In genomic region chr12:90166118-90166517, GRCm38 (mm10) we compare ENCODE assay signal across 27 mouse cellular contexts.
"Had no signal": no experiment of that assay in that cellular context is flagged by ENCODE, and none has a peak within 500 bp of the region (broad histone marks: within the 10 kb centered on the region; RNA-seq: fewer than 3 reads in every experiment).

No protein-coding gene starts in this region.

- H3K4me2 ChIP-seq: heart, embryonic 12.5 days; hindbrain, embryonic 12.5 days; hindbrain, embryonic 14.5 days; intestine, embryonic 15.5 days; limb, embryonic 13.5 days; limb, embryonic 15.5 days; liver, embryonic 12.5 days had no signal

- H3K4me1 ChIP-seq: heart, embryonic 10.5 days; heart, embryonic 12.5 days; hindbrain, embryonic 10.5 days; hindbrain, embryonic 12.5 days; intestine, embryonic 15.5 days; limb, embryonic 13.5 days; limb, embryonic 15.5 days; liver, embryonic 12.5 days had no signal

- H3K9ac ChIP-seq: heart, embryonic 12.5 days; hindbrain, embryonic 12.5 days; hindbrain, embryonic 14.5 days; intestine, embryonic 15.5 days; limb, embryonic 13.5 days; limb, embryonic 15.5 days; liver, embryonic 12.5 days; liver, embryonic 14.5 days had no signal

- H3K27ac ChIP-seq: gastrocnemius, adult 2 months; heart, embryonic 10.5 days; hindbrain, embryonic 10.5 days; hindbrain, embryonic 12.5 days; hindbrain, embryonic 14.5 days; intestine, embryonic 15.5 days; limb, embryonic 13.5 days; limb, embryonic 15.5 days; liver, embryonic 12.5 days; liver, embryonic 14.5 days had no signal

- H3K9me3 ChIP-seq: heart, embryonic 10.5 days; heart, embryonic 12.5 days; hindbrain, embryonic 10.5 days; hindbrain, embryonic 12.5 days; intestine, embryonic 15.5 days; limb, embryonic 13.5 days; limb, embryonic 15.5 days; liver, embryonic 12.5 days had no signal

- H3K27me3 ChIP-seq: heart, embryonic 12.5 days; hindbrain, embryonic 12.5 days; intestine, embryonic 15.5 days; limb, embryonic 13.5 days; limb, embryonic 15.5 days; liver, embryonic 12.5 days had no signal

- DNase-seq: gastrocnemius, adult 2 months; gastrocnemius, postnatal 10 days; gastrocnemius, postnatal 25 days; heart, adult 18-20 months; heart, postnatal 10 days; heart, postnatal 4 days; kidney, adult 18-20 months; kidney, adult 8-10 months; kidney, postnatal 10 days; kidney, postnatal 25 days; kidney, postnatal 4 days; layer of hippocampus, adult 9-11 months; layer of hippocampus, postnatal 36 days; left cerebral cortex, postnatal 4 days had no signal

- H3K36me3 ChIP-seq: heart, embryonic 10.5 days; heart, embryonic 12.5 days; hindbrain, embryonic 10.5 days; hindbrain, embryonic 12.5 days; intestine, embryonic 15.5 days; limb, embryonic 13.5 days; limb, embryonic 15.5 days; liver, embryonic 12.5 days had no signal

- H3K4me3 ChIP-seq: gastrocnemius, adult 2 months; heart, embryonic 10.5 days; heart, embryonic 12.5 days; hindbrain, embryonic 10.5 days; hindbrain, embryonic 12.5 days; intestine, embryonic 15.5 days; limb, embryonic 13.5 days; limb, embryonic 15.5 days; liver, embryonic 12.5 days had no signal

- ATAC-seq: hindbrain, embryonic 16.5 days; inflammation-experienced regulatory T-cells, adult 6 months; intestine, embryonic 15.5 days; intestine, postnatal 0 days; liver, embryonic 12.5 days had no signal
